Mouse (Mus musculus): ENCODE data around the gene Exd2. TPM values are rescaled to one million over a fixed set of nuclear protein-coding genes. Genes with fewer than 3 reads are reported as not detected.

Exd2 gene
- polyA plus RNA-seq, 1 experiment, result 23.9 TPM

- H3K4me3 ChIP-seq (ENCODE audit: insufficient read depth, low read length), result no peak overlapping the region
- no peaks in the 10 kb centered on the region for H3K4me1 ChIP-seq (ENCODE audit: control insufficient read depth, insufficient read depth, low read length)
- TF ChIP-seq CTCF (IDR thresholded peaks at IDR 0.05; ENCODE audit: borderline replicate concordance, insufficient read depth, low read length) (no peak), POLR2A (IDR thresholded peaks at IDR 0.05; ENCODE audit: low read depth, low read length) (no peak)
- H3K27ac ChIP-seq (ENCODE audit: insufficient read depth, low read length), result no peak overlapping the region
Measured at GRCm38 (mm10) chr12:80531585-80531984, 68.7 kb downstream of the Exd2 start.

GRCm38 (mm10) chr12:80533876-80534275, 71.0 kb downstream of the Exd2 start:
- H3K4me3 ChIP-seq (ENCODE audit: insufficient read depth, low read length), result no peak overlapping the region
- TF ChIP-seq POLR2A (IDR thresholded peaks at IDR 0.05; ENCODE audit: low read depth, low read length), result no peak
- TF ChIP-seq CTCF (IDR thresholded peaks at IDR 0.05; ENCODE audit: borderline replicate concordance, insufficient read depth, low read length), result no peak
- H3K27ac ChIP-seq (ENCODE audit: insufficient read depth, low read length), result no peak overlapping the region
- no peaks in the 10 kb centered on the region for H3K4me1 ChIP-seq (ENCODE audit: control insufficient read depth, insufficient read depth, low read length)

- Histone ChIP-seq H3K27ac (ENCODE audit: insufficient read depth, low read length) (no peak overlapping the region), H3K4me3 (ENCODE audit: insufficient read depth, low read length) (no peak overlapping the region), H3K4me1 (ENCODE audit: control insufficient read depth, insufficient read depth, low read length) (no peaks in the 10 kb centered on the region)
- no peak for TF ChIP-seq CTCF (IDR thresholded peaks at IDR 0.05; ENCODE audit: borderline replicate concordance, insufficient read depth, low read length)
- TF ChIP-seq POLR2A (IDR thresholded peaks at IDR 0.05; ENCODE audit: low read depth, low read length), result no peak
Measured at GRCm38 (mm10) chr12:80537313-80537712, 74.4 kb downstream of the Exd2 start.

- no peak for TF ChIP-seq POLR2A (IDR thresholded peaks at IDR 0.05; ENCODE audit: low read depth, low read length)
- no peak for TF ChIP-seq CTCF (IDR thresholded peaks at IDR 0.05; ENCODE audit: borderline replicate concordance, insufficient read depth, low read length)
- Histone ChIP-seq H3K4me1 (ENCODE audit: control insufficient read depth, insufficient read depth, low read length) (no peaks in the 10 kb centered on the region), H3K4me3 (ENCODE audit: insufficient read depth, low read length) (no peak overlapping the region), H3K27ac (ENCODE audit: insufficient read depth, low read length) (no peak overlapping the region)
Measured at GRCm38 (mm10) chr12:80538311-80538710, 75.4 kb downstream of the Exd2 start.

- TF ChIP-seq CTCF (IDR thresholded peaks at IDR 0.05; ENCODE audit: borderline replicate concordance, insufficient read depth, low read length) (no peak), POLR2A (IDR thresholded peaks at IDR 0.05; ENCODE audit: low read depth, low read length) (no peak)
Measured at GRCm38 (mm10) chr12:80545310-80545709, 82.4 kb downstream of the Exd2 start.

GRCm38 (mm10) chr12:80549646-80550045, 86.8 kb downstream of the Exd2 start:
- TF ChIP-seq CTCF (IDR thresholded peaks at IDR 0.05; ENCODE audit: borderline replicate concordance, insufficient read depth, low read length) (no peak), POLR2A (IDR thresholded peaks at IDR 0.05; ENCODE audit: low read depth, low read length) (no peak)
- Histone ChIP-seq H3K4me3 (ENCODE audit: insufficient read depth, low read length) (no peak overlapping the region), H3K4me1 (ENCODE audit: control insufficient read depth, insufficient read depth, low read length) (no peaks in the 10 kb centered on the region), H3K27ac (ENCODE audit: insufficient read depth, low read length) (no peak overlapping the region)

More at GRCm38 (mm10) chr12:80545310-80545709, 82.4 kb downstream of the Exd2 start:
- no peak overlapping the region for H3K4me3 ChIP-seq (ENCODE audit: insufficient read depth, low read length)
- H3K4me1 ChIP-seq (ENCODE audit: control insufficient read depth, insufficient read depth, low read length), result no peaks in the 10 kb centered on the region
- H3K27ac ChIP-seq (ENCODE audit: insufficient read depth, low read length), result no peak overlapping the region

Other genes starting within 250 kb of the Exd2 start
- gene Actn1, start 202.7 kb upstream of the Exd2 start, polyA plus RNA-seq (2011; ENCODE audit: insufficient read length, low read depth, missing spikeins), result 488 and 794 TPM in 2 replicates
- 34.5 and 45.0 TPM in 2 replicates for gene Dcaf5, start 26.5 kb upstream of the Exd2 start, polyA plus RNA-seq (2011; ENCODE audit: insufficient read length, low read depth, missing spikeins)
- 3.4 and 7.8 TPM in 2 replicates for gene Galnt16, start 55.2 kb downstream of the Exd2 start, polyA plus RNA-seq (2011; ENCODE audit: insufficient read length, low read depth, missing spikeins)
- gene Slc39a9, start 180.8 kb downstream of the Exd2 start, polyA plus RNA-seq (2011; ENCODE audit: insufficient read length, low read depth, missing spikeins), result 31.6 and 32.1 TPM in 2 replicates
- gene Erh, start 181.2 kb downstream of the Exd2 start, polyA plus RNA-seq (2011; ENCODE audit: insufficient read length, low read depth, missing spikeins), result 50.3 and 89.4 TPM in 2 replicates
- gene Plekhd1, start 229.5 kb downstream of the Exd2 start, polyA plus RNA-seq (2011; ENCODE audit: insufficient read length, low read depth, missing spikeins), result not detected in 2 replicates